Mouse (Mus musculus): ENCODE data around the gene Rbms1.

The Rbms1 gene

DNA sequence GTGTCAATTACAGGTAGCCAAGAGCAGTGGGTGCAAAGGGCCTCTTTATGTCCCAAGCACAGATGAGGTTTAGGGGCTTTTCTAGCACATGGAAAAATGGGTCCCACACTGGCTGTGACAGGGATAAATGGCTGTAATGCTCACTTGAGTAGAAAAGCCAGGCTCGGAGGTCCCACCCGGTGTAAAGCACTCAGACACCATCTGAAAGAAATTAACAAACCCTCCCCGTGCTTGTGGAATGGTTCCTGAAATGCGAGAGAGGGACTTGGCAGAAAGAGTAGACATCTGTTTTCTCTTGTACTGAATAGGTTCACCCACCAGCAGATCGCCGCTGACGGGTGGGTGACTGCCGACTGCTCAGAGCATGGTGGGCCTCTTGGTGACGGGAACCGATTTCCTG lies 176.7 kb downstream of the Rbms1 start:
- peak; percentile 77 for DNase-seq (ENCODE audit: extremely low spot score, low read depth, low spot score)

DNA sequence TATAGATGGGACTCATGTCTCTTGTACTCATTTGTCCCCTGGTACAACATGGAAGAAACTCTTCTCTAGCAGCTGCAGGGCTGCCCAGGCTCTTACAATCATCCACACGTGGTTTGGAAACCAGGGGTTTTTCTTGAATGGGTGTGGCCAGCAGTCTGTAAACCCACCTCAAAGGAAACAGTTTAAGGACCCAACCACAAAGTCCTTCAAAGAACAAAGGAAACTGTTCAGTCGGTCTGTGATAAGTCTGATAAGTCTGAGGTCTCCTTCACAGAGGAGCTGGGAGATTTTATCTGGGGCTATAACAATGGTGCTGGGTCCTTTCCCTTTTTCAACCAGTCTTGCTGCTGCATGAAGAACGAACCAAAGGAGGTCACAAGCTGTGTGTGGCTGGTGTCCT lies 188.5 kb downstream of the Rbms1 start:
- DNase-seq (ENCODE audit: extremely low spot score, low read depth, low spot score), result no peak

DNA sequence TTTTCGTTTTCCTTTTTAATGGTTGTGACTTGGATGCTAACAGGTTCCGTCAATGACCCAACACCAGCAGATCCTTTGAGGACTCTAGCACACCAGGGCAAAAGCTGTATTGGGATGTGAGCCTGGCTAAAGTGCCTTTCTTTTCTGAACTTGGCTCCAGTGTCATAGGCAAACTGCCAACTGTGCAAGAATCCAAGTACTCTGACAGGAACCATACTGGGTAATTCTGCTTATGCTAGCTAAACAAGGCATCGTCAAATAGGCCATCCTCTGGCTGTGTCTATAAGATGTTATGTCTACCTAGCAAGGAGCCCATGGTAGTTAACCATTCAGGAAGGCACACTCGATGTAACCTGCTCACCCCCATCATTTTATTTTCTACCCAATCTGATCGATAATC lies 189.4 kb downstream of the Rbms1 start:
- no peak for DNase-seq (ENCODE audit: extremely low spot score, low read depth, low spot score)

DNA sequence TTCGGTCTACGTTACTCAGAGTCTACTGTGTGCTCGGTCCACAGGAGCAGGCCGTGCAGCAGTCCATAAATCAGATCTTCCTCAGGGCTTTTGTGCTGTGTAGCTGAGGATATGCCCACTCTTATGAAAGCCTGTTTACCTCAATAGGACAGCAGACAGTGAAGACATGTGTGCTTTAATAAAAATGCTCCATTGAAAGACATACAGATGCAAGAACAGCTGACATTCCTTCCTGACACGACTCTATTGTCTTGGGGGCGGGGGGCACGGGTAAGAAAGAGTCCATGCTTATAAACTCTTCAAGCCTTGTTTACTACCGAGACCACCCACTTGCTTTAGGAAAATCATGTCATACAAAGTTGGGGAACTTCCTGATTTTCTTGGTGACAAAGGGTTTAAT lies 196.6 kb downstream of the Rbms1 start:
- no peak for DNase-seq (ENCODE audit: extremely low spot score, low read depth, low spot score)

DNA sequence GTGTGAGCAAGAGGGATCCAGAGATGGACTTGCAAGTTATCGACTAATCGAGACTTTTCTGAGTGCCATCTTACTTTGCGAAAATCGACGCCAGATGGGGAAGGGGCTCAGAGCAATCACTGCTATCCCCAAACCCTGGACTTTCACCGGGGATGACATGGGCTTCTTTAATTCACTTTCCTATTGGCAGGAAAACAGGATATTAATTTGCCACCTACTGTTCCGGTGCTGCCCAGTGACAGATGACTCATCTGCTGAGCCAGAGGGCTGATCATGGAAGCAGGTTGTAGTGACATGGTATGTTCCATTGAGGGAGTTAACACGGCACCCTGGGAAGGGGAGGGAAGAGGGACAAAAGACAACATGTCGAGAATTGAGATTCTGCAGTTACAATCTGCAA lies 206.8 kb downstream of the Rbms1 start:
- DNase-seq (ENCODE audit: extremely low spot score, low read depth, low spot score), result no peak

DNA sequence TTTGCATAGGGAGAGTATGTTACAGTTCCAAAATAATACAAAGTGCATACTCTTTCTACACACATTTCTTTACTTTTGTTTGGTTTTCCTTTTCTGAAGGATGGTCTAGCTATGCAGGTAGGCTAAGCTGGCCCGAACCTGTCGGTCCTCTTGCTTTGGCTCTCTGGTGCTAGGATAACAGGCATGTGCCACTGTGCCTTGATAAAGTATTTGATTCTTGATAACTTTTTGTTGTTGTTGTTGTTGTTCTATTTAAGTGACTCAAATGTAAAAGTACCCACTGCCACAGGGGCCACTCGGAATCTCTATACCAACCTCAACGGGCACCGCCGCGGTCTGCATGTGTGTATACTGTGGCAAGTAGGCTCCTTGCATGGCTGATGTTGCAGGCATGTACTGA lies 207.9 kb downstream of the Rbms1 start:
- DNase-seq (ENCODE audit: extremely low spot score, low read depth, low spot score), result no peak

DNA sequence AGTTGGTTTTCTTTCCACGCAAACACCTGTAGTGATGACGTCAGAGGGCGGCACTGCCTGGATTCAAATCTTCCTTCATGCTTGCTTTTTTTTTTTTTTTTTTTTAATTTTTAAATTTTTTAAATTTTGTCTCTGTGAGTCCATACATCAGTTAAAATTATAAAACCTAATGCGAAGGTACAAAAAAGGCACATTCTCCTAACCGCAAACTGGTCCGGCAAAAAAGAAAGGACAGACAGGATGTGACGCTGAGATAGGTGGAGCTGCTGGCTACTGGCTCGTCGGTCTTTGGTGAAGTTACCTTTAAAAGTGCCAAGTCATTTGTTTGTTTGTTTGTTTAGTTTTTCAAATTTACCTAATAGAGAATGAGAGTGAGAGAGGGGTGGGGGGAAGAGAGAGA lies 211.7 kb downstream of the Rbms1 start:
- DNase-seq (ENCODE audit: extremely low spot score, low read depth, low spot score), result no peak

DNA sequence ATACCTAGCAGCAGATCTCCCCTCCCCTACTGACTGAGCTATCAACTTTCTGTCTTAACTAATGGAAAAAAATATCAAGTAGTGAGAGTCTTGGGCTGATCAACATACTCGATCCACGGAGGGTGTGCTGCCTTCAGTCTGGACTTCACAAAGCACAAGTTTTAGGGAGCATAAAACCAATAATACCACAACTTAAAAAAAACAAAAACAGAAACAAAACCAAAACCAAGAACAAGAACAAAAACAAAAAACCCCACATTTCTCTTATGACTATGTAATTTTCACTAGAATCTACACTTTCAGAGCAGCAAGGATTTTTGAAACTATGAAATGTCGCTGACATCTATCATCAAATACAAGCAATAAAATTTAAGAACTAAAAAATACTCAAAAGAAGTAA lies 212.4 kb downstream of the Rbms1 start:
- DNase-seq (ENCODE audit: extremely low spot score, low read depth, low spot score), result no peak

DNA sequence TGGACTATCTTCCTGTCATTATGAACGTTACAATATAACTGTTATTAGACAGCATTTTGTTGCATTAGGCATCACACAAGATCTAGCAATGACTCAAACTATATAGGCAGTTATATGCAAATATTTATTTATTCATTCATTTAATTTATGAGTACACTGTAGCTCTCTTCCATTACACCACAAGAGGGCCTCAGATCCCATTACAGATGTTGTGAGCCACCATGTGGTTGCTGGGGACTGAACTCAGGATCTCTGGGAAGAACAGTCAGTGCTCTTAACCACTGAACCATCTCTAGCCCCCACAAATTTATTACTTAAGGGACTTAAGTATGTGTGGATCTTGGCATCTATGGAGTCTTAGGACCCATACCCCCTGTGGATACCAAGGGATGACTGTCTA lies 214.4 kb downstream of the Rbms1 start:
- no peak for DNase-seq (ENCODE audit: extremely low spot score, low read depth, low spot score)

DNA sequence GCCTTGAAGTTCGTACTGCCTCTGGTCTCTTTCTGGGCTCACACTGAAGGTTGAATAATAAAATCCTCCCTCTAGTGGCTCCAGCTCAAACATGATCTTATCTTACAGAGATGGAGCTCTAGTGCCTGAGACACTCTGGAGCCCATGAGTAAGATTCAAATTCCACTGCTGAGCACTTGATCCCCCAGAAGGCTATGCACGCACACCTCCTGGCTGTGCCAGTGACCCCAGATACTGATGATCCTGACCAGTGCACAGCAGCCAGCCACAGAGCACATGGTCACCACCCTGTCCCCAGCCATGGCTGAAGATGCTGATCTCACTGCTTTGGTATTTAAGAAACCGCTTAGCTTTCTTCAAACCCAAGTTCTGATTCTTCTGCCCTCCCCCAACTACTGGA lies 215.4 kb downstream of the Rbms1 start:
- DNase-seq (ENCODE audit: extremely low spot score, low read depth, low spot score), result no peak

DNA sequence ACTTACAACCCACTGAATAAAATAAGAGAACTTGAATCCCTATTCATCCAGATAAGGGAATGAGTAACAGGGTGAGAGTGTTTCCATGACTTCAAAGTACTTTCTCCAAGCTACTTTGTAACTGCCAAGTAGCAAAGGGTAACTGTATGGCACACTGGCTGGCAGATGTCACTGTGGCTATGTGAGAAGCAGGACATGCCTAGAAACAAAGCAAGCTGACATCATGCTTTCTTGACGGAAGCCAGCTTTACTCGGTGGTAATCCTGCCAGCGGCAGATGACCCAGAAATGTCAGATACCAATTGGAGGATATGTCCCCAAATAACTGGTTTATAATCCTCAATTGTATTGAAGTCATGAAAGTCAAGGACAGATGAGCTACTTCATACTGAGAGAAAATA lies 218.3 kb downstream of the Rbms1 start:
- DNase-seq (ENCODE audit: extremely low spot score, low read depth, low spot score), result no peak

DNA sequence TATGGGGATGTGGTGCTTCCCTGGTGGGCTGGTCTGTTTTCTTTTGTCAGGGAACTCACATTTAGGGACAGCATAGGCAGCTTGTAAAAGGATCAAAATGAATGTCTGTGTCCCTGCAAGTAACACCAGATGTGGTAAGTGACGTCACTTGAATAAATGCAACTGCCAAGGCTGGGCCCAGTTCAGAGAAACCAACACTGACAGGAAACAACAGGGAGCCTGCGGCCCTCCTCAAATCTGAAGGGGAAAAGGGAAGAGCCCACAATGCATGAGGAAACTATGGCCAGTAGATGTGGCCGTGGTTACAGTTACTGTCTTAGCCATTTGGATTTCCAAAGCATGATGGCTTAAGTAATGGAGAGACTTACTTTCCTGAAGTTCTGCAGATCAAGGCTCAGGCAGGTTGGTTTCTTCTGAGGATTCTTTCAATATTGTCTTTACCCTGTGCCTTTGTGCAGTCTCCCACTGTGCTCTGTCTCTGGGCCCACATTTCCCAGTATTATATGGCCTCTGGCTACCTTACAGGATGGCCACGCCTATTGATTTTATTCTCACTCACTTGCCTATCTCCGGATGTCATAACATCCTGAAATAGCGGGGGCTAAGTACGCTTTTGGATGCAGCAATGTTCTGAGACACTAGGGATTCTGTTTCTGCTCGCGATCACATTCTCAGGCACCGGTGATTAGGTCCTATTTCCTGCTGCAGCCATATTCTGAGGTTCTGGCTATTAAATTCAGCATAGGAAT lies 223.4 kb downstream of the Rbms1 start:
- DNase-seq (ENCODE audit: extremely low spot score, low read depth, low spot score), result no peak

DNA sequence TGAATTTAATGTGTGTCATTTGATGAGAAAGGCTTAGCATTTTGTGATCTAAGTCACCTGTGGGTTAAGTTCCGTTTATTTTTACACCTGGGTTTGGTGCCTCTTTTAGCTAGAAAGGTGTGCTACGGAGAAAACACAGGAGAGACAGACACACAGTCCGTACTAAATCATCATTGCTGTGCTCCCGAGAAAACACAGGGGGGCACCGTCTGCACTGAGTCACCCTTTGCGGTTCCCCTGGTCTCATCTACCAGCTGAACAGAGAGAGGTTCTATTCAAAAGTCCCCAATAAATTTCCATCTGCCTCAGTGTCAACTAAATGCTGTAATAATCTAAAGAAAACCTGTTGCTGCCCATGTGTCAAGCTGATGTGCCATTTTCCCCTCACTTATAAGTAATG lies 232.1 kb downstream of the Rbms1 start:
- no peak for DNase-seq (ENCODE audit: extremely low spot score, low read depth, low spot score)

DNA sequence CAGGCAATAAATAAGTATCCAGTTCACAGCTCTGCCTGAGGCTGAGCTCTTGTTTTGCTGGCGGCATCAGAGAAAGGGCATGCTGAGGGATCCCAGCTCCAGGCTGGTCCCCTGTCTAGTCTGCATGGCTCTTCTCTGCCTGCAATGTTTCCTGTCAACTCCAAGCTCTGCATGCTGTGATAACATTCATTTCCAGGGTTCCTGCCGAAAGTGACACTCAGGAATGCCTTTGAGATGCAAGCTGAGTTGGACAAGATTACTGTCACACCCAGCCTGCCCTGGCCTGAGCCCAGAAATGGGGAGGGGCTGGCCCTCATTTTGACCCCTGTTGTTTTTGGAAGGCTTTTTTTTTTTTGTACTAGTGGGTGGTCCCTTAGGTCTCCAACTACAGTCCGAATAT lies 233.0 kb downstream of the Rbms1 start:
- DNase-seq (ENCODE audit: extremely low spot score, low read depth, low spot score), result no peak

DNA sequence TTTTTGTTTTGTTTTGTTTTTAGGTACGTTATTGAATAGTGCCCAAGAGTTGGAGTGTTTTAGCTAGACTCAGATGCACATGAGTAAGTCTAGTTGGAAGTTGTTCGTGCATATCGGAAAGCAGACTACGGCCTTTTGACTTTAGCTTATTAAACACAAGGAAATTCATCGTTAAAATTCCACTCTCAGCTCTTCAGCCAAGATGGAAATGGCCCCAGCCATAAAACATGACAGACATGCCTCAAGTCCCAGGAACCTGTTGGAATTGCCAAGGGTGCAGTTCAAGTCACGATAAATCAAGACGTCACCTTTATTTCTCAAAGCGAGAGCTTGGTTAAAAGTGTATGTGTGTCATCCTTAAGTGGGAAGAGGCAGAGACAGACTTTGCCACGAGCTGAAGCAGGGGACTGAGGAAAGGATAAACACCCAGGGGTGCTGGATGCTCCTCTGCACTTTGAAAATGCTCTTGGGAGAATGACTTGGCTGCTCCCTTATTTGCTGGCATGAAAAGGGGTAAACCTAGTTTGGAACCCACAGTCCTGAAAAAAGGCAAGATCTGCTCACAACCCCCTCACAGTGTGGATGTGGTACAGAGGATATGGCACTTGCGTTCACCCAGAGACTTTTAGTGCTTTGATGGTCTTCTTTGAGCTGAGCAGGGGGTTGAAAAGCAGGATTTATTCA lies 233.9 kb downstream of the Rbms1 start:
- DNase-seq (ENCODE audit: extremely low spot score, low read depth, low spot score), result no peak

DNA sequence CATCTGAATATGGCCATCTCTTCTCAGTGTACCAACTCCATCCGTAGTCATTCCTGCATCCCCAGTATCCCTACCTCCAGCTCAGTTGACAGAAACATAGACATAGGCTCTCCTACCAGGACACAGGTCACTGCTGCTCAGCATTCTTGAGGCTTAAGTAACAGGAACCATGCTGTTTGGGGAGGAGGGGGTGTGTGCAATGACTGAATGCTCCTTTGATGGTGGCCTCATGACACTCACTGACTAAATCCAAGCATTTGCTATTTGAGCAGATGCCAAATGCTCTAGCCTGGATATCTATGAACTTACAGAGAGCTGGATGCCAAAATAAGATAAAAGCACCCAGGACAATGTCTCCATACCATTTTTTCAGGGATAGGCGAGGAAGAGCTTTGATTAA lies 238.3 kb downstream of the Rbms1 start:
- DNase-seq (ENCODE audit: extremely low spot score, low read depth, low spot score), result no peak

DNA sequence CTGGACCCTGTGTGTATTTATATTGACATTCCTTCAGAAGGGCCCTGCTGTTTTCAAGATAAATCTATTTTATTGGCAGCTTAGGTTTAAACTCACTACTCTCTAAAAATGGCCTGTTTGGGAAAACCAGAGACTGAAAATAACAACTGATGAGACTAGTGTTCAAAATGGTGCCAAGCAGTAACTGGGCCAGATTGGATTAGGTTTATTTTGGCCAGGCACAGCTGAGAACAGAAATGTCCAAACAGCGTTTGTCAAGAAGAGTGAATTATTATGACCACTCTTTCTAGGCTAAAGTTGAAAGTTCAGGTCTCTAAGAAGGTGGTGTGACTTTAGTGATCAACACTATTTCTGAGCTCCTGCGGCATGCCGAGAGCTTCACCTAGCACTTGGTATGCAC lies 240.0 kb downstream of the Rbms1 start:
- DNase-seq (ENCODE audit: extremely low spot score, low read depth, low spot score), result no peak

DNA sequence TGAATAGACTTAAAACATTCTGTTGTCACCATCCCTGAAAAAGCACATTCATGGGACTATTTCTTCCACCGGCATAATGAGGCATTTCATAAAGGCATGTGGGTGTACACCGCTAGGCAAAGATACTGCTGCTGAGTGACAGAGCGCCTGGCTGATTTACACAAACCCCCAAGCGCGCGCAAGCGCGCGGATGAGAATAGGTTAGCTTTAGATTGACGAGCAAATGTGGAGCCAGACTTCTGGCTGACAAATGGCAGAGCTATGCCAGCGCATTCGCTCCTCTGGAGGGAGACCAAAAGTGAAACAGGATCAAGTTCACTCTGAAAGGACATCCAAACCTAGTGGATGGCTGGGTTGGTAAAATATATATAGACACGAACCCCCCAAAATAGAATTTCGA lies 240.5 kb downstream of the Rbms1 start, which contains the start of gene Itgb6:
Gene Itgb6 (minus strand): TSS at position 130 of the 400 bp plus-strand sequence.
- no peak for DNase-seq (ENCODE audit: extremely low spot score, low read depth, low spot score)

DNA sequence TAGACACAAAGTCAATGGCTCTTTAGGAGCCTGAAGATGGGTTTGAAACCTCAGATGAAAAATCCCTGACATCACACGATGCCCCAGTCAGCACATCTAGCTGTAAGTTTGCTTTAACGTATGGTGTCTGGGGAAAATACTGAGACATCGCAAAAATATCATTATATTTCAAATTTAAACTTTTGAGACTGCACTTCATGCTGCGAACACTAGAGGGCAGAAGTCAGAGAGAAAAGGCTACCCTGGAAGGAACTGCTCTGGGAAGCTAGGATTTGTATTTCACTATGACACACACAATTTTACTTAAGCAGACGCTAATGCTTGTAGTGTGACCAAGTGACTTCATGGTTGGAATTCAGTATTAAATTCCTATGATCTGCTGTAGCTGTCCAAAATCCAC lies 242.1 kb downstream of the Rbms1 start:
- DNase-seq (ENCODE audit: extremely low spot score, low read depth, low spot score), result no peak

DNA sequence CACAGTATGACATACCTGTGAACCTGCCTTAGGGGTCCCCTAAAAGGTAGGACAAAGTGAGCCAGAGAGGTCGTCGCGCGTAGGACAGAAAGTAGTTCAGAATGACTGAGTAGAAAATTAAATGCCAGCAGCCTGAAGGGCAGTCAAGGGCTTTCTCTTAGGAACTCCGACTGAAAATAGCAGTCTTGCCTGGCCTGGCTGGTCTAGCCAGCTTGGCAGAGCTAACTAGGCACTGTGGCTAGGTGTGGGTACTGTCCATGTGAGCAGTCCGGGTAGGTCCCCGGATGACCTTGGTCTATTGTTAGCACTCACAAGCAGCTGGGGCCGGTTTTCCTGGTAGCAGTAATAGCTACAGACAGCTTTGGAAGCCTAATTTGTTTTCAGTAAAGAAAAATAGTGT lies 242.8 kb downstream of the Rbms1 start:
- DNase-seq (ENCODE audit: extremely low spot score, low read depth, low spot score), result no peak

DNA sequence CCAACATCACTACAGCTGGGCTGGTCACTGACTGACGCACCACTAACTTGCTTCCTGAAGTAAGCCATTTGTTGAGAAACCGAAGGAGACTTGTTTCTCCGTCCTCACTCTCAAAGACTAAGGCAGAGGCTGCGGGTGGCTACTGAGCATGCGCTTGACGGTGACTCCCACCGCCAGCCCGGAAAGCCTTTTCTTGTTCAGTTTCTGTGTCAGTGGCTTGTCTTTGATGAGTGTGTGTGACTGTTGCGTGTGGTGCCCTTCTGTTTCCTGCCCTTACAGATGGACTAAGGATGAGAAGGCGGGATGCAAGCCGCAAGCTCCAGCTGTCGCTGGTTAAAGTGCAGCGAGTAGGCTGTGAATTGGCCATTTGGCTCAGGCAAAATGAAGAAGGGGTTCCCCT lies 245.6 kb downstream of the Rbms1 start:
- no peak for DNase-seq (ENCODE audit: extremely low spot score, low read depth, low spot score)

DNA sequence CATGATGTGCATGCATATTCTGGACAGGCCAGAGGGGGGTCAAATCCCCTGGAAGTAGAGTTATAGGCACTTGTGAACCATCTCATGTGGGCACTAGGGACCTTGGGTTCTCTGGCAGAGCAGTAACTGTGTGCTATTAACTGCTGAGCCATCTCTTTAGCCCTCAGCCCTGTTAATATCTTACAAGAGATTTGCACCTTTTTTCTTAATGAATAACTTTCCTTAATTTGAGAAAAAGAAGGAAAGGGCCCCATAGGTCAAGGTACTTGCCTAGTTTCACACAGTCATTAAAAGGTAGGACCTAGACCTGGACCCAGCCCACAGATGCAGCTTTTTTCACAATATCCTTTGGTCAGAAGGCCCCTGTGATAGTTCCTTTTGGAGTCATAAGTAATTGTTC lies 246.4 kb downstream of the Rbms1 start:
- DNase-seq (ENCODE audit: extremely low spot score, low read depth, low spot score), result no peak

DNA sequence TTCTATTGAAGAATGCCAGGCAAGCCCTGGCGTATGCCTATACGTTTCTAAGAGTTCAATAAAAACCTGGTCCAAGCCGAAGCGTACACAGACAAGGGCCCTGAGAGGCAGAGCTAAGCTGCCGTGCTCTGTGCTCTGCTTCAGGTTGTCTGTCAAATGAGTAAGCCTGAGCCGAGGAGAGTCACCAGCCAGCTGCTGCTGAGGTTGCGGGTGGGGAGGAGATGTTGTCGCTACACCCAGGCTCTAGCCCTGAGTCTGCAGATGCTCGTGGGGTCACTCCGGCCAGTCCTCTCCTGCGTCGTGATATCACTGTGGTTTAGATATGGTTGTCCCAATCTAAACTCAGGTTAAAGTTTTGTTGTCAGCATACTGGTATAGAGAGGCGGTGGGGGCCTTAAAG lies 247.2 kb downstream of the Rbms1 start:
- DNase-seq (ENCODE audit: extremely low spot score, low read depth, low spot score), result no peak

Data from hindlimb bud, embryonic 11.5 days (tissue).